Mouse (Mus musculus): ENCODE data around the gene Evi5l. TPM values are rescaled to one million over a fixed set of nuclear protein-coding genes. Genes with fewer than 3 reads are reported as not detected.

Evi5l gene
- total and polyA plus RNA-seq, 3 experiments, result 4.5 to 10.8 TPM; not detected in 1

GRCm38 (mm10) chr8:4189031-4189722 lies 22.8 kb downstream of the Evi5l start:
- no peaks in the 10 kb centered on the region for H3K36me3 ChIP-seq (ENCODE audit: control insufficient read depth in 1 of 2, insufficient read depth in 2 of 2, low read length in 2 of 2)
- peak; percentile 47 for DNase-seq (ENCODE audit: low read depth, low spot score)

GRCm38 (mm10) chr8:4192305-4192704 lies 25.9 kb downstream of the Evi5l start:
- no peak for TF ChIP-seq MEF2A (IDR thresholded peaks at IDR 0.05; ENCODE audit: extremely low read depth, insufficient replicate concordance, low read depth, low read length, poor library complexity, severe bottlenecking)
- Histone ChIP-seq H3K27me3 (ENCODE audit: control insufficient read depth in 1 of 2, insufficient read depth in 2 of 2, low read length in 2 of 2) (no peaks in the 10 kb centered on the region), H3K9ac (ENCODE audit: control insufficient read depth, low read depth, low read length, poor library complexity, severe bottlenecking) (no peak overlapping the region), H3K27ac (ENCODE audit: control insufficient read depth, low read depth, low read length) (no peak overlapping the region), H3K79me2 (ENCODE audit: control insufficient read depth, insufficient read depth, low read length, poor library complexity) (no peaks in the 10 kb centered on the region), H3K9me3 (replicated peaks; ENCODE audit: insufficient read depth, low read length) (no peaks in the 10 kb centered on the region), H3K36me3 (ENCODE audit: control insufficient read depth in 1 of 2, insufficient read depth in 2 of 2, low read length in 2 of 2) (no peaks in the 10 kb centered on the region), H3K4me1 (ENCODE audit: control insufficient read depth in 1 of 2, insufficient read depth in 2 of 2, low read length in 2 of 2) (no peaks in the 10 kb centered on the region; a peak in 1 of 4 replicates), H3K4me3 (ENCODE audit: control insufficient read depth in 1 of 2, insufficient read depth in 1 of 2, low read depth in 2 of 2, low read length in 2 of 2) (no peak overlapping the region)
- no peak for DNase-seq (ENCODE audit: low read depth, low spot score)

More at GRCm38 (mm10) chr8:4189031-4189722, 22.8 kb downstream of the Evi5l start:
- Histone ChIP-seq H3K4me3 (ENCODE audit: control insufficient read depth in 1 of 2, insufficient read depth in 1 of 2, low read depth in 2 of 2, low read length in 2 of 2) (no peak overlapping the region), H3K79me2 (ENCODE audit: control insufficient read depth, insufficient read depth, low read length, poor library complexity) (no peaks in the 10 kb centered on the region), H3K4me1 (ENCODE audit: control insufficient read depth in 1 of 2, insufficient read depth in 2 of 2, low read length in 2 of 2) (no peaks in the 10 kb centered on the region; a peak in 1 of 4 replicates), H3K9ac (ENCODE audit: control insufficient read depth, low read depth, low read length, poor library complexity, severe bottlenecking) (no peak overlapping the region), H3K27me3 (ENCODE audit: control insufficient read depth in 1 of 2, insufficient read depth in 2 of 2, low read length in 2 of 2) (no peaks in the 10 kb centered on the region), H3K27ac (ENCODE audit: control insufficient read depth, low read depth, low read length) (no peak overlapping the region), H3K9me3 (replicated peaks; ENCODE audit: insufficient read depth, low read length) (no peaks in the 10 kb centered on the region)
- TF ChIP-seq ZKSCAN1 (IDR thresholded peaks at IDR 0.05; ENCODE audit: low read depth, low read length) (no peak), ZMIZ1 (IDR thresholded peaks at IDR 0.05; ENCODE audit: low read depth, low read length) (no peak), EP300 (IDR thresholded peaks at IDR 0.05; ENCODE audit: low read depth in 1 of 2, low read length in 2 of 2) (no peak), ZC3H11A (IDR thresholded peaks at IDR 0.05; ENCODE audit: low read depth, low read length) (no peak), ELF1 (IDR thresholded peaks at IDR 0.05; ENCODE audit: low read depth, low read length) (no peak)

- Histone ChIP-seq H3K79me2 (ENCODE audit: control insufficient read depth, insufficient read depth, low read length, poor library complexity) (no peaks in the 10 kb centered on the region), H3K9ac (ENCODE audit: control insufficient read depth, low read depth, low read length, poor library complexity, severe bottlenecking) (no peak overlapping the region), H3K27me3 (ENCODE audit: control insufficient read depth in 1 of 2, insufficient read depth in 2 of 2, low read length in 2 of 2) (no peaks in the 10 kb centered on the region), H3K36me3 (ENCODE audit: control insufficient read depth in 1 of 2, insufficient read depth in 2 of 2, low read length in 2 of 2) (no peaks in the 10 kb centered on the region), H3K9me3 (replicated peaks; ENCODE audit: insufficient read depth, low read length) (no peaks in the 10 kb centered on the region), H3K27ac (ENCODE audit: control insufficient read depth, low read depth, low read length) (no peak overlapping the region), H3K4me3 (ENCODE audit: control insufficient read depth in 1 of 2, insufficient read depth in 1 of 2, low read depth in 2 of 2, low read length in 2 of 2) (no peak overlapping the region), H3K4me1 (ENCODE audit: control insufficient read depth in 1 of 2, insufficient read depth in 2 of 2, low read length in 2 of 2) (no peaks in the 10 kb centered on the region; a peak in 1 of 4 replicates)
- DNase-seq (ENCODE audit: low read depth, low spot score), result peak; percentile 71
- no peak for TF ChIP-seq ZKSCAN1 (IDR thresholded peaks at IDR 0.05; ENCODE audit: low read depth, low read length)
- no peak for TF ChIP-seq TCF12 (IDR thresholded peaks at IDR 0.05; ENCODE audit: low read depth, low read length)
- TF ChIP-seq JUND (IDR thresholded peaks at IDR 0.05; ENCODE audit: low read depth, low read length), result no peak
- peak; percentile 63 for TF ChIP-seq ZC3H11A (IDR thresholded peaks at IDR 0.05; ENCODE audit: low read depth, low read length)
- TF ChIP-seq ETS1 (IDR thresholded peaks at IDR 0.05; ENCODE audit: low read depth, low read length), result no peak
- TF ChIP-seq MAZ (IDR thresholded peaks at IDR 0.05; ENCODE audit: low read depth, low read length), result no peak
- TF ChIP-seq CTCF (IDR thresholded peaks at IDR 0.05 in 2 of 3, conservative IDR thresholded peaks at IDR 0.05 in 1 of 3; ENCODE audit: control insufficient read depth in 1 of 3, insufficient read depth in 1 of 3, low read depth in 2 of 3, low read length in 3 of 3, poor library complexity in 1 of 3, severe bottlenecking in 1 of 3), result peak; percentile 76 to 94 (median 87)
- TF ChIP-seq BHLHE40 (IDR thresholded peaks at IDR 0.05; ENCODE audit: borderline replicate concordance, low read depth, low read length), result no peak
- no peak for TF ChIP-seq MEF2A (IDR thresholded peaks at IDR 0.05; ENCODE audit: extremely low read depth, insufficient replicate concordance, low read depth, low read length, poor library complexity, severe bottlenecking)
- no peak for TF ChIP-seq POLR2AphosphoS2 (IDR thresholded peaks at IDR 0.05; ENCODE audit: low read length)
- no peak for TF ChIP-seq SIN3A (IDR thresholded peaks at IDR 0.05; ENCODE audit: low read length)
- no peak for TF ChIP-seq NELFE (IDR thresholded peaks at IDR 0.05; ENCODE audit: low read depth, low read length)
- TF ChIP-seq RCOR1 (IDR thresholded peaks at IDR 0.05; ENCODE audit: low read depth, low read length), result no peak
- TF ChIP-seq MAFK (IDR thresholded peaks at IDR 0.05; ENCODE audit: borderline replicate concordance, low read depth, low read length), result no peak
- no peak for TF ChIP-seq GATA1 (IDR thresholded peaks at IDR 0.05; ENCODE audit: low read depth, low read length)
- peak; percentile 79 for TF ChIP-seq SMC3 (IDR thresholded peaks at IDR 0.05; ENCODE audit: low read depth, low read length)
- no peak for TF ChIP-seq POLR2AphosphoS5 (IDR thresholded peaks at IDR 0.05; ENCODE audit: borderline replicate concordance, low read depth, low read length)
- TF ChIP-seq POLR2A (IDR thresholded peaks at IDR 0.05; ENCODE audit: control insufficient read depth in 1 of 2, insufficient read depth in 1 of 2, low read depth in 1 of 2, low read length in 2 of 2, poor library complexity in 1 of 2), result no peak
- TF ChIP-seq MYC (IDR thresholded peaks at IDR 0.05; ENCODE audit: low read depth, low read length), result no peak
- peak; percentile 80 for TF ChIP-seq RAD21 (IDR thresholded peaks at IDR 0.05; ENCODE audit: low read depth, low read length)
Measured at GRCm38 (mm10) chr8:4192807-4193587, 26.6 kb downstream of the Evi5l start.

All from MEL (cell line).